Mouse (Mus musculus) small intestine, adult 2 months (tissue): ENCODE data around the gene Tmie.

Source experiments
- CTCF ChIP-seq: fragments of 200-500 bp; IDR thresholded peaks from 2 replicates; pipeline ENCODE4 v1.5.1; 2012; ENCODE audit warnings: low read depth, mild to moderate bottlenecking, control low read depth, inconsistent platforms, low read length, moderate library complexity, mixed read lengths; ENCODE audit not compliant: insufficient replicate concordance, insufficient read length; ENCODE audit errors: extremely low read depth
- POLR2A ChIP-seq: fragments of 200-500 bp; IDR thresholded peaks from 2 replicates; pipeline ENCODE4 v1.6.1; 2012; ENCODE audit warnings: low read depth, mild to moderate bottlenecking, control low read depth, inconsistent platforms, low read length, moderate library complexity

DNA sequence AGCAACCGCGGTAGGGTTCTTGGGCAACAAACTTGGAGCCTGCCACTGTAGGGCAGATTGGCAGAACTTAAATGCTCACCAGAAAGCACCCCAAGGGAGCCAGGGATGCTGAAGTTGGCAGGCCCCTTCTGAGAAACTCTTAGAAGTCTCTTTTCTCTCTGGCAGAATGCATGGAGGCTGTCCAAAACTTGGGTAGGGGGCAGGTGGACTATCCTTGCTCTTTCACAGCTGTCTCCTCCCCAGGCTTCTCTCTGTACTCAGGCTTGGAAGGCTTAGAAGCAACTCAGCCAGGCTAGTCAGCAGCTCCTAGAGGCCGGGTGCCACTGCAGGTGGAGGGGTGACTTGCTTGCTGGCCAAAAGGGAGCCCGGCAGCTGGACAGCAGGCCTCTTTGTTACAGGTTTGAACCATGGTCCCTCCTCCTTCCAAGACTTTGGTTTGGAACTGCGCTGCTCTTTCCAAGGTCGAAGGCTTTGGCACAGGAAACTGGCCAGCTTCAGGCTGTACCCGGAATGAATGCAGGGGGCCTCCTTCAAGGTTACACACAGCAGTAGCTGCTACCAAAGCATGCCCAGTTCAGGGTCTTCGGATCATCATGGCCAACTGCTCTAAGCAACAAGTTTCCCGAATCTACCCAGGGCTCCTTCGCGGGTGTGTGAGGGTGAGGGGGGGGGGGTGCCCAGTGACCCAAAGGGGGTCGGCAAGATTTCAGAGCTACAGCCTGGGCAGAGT is 557 bp downstream of the Tmie start, which contains the start of gene Als2cl:
- TF ChIP-seq POLR2A (no peak), CTCF (no peak)
